Mouse (Mus musculus) G1E-ER4 (cell line): ENCODE measurements around the gene Thrb. TPM values are rescaled to one million over a fixed set of nuclear protein-coding genes. Genes with fewer than 3 reads are reported as not detected.

Source experiments
- GATA1 ChIP-seq: IDR thresholded peaks from one replicate; pipeline ENCODE4 v1.8.0; 2012; ENCODE audit warnings: low read length, inconsistent platforms
- polyA plus RNA-seq: library from polyadenylated mRNA; stranded (reverse); fragments of >175 nt; gene quantifications from 2 replicates; pipeline ENCODE4 v1.2.3, GENCODE M21; 2012

Gene Thrb
- polyA plus RNA-seq, result 2.2 and 3.0 TPM in 2 replicates

GRCm38 (mm10) chr14:17659686-17660328 is at the start of gene Thrb:
Gene Thrb (plus strand): TSS chr14:17660261.
- no peak for TF ChIP-seq GATA1

- TF ChIP-seq GATA1, result no peak
Observed at GRCm38 (mm10) chr14:17621671-17622070, 38.4 kb upstream of the Thrb start.

GRCm38 (mm10) chr14:17623936-17624335 is 36.1 kb upstream of the Thrb start:
- no peak for TF ChIP-seq GATA1

- no peak for TF ChIP-seq GATA1
Observed at GRCm38 (mm10) chr14:17629215-17629614, 30.8 kb upstream of the Thrb start.

GRCm38 (mm10) chr14:17632887-17633522 is 27.1 kb upstream of the Thrb start:
- TF ChIP-seq GATA1, result no peak

- TF ChIP-seq GATA1, result no peak
Observed at GRCm38 (mm10) chr14:17636971-17637370, 23.1 kb upstream of the Thrb start.

- TF ChIP-seq GATA1, result no peak
Observed at GRCm38 (mm10) chr14:17641770-17642169, 18.3 kb upstream of the Thrb start.

GRCm38 (mm10) chr14:17655084-17655483 is 5.0 kb upstream of the Thrb start:
- TF ChIP-seq GATA1, result no peak

- no peak for TF ChIP-seq GATA1
Observed at GRCm38 (mm10) chr14:17659031-17659430, 1.0 kb upstream of the Thrb start.

GRCm38 (mm10) chr14:17660329-17661099 is 453 bp downstream of the Thrb start:
- no peak for TF ChIP-seq GATA1

- no peak for TF ChIP-seq GATA1
Observed at GRCm38 (mm10) chr14:17661100-17661521, 1.1 kb downstream of the Thrb start.

- TF ChIP-seq GATA1, result no peak
Observed at GRCm38 (mm10) chr14:17662087-17662486, 2.0 kb downstream of the Thrb start.

GRCm38 (mm10) chr14:17674335-17674734 is 14.3 kb downstream of the Thrb start:
- TF ChIP-seq GATA1, result no peak

- TF ChIP-seq GATA1, result no peak
Observed at GRCm38 (mm10) chr14:17675214-17675613, 15.2 kb downstream of the Thrb start.

GRCm38 (mm10) chr14:17681479-17681878 is 21.4 kb downstream of the Thrb start:
- TF ChIP-seq GATA1, result no peak

GRCm38 (mm10) chr14:17684881-17685280 is 24.8 kb downstream of the Thrb start:
- TF ChIP-seq GATA1, result no peak
